Mouse (Mus musculus) CH12.LX (cell line): ENCODE measurements around the gene Hils1. TPM values are rescaled to one million over a fixed set of nuclear protein-coding genes. Genes with fewer than 3 reads are reported as not detected.

ENCODE experiments used
- DNase-seq: peaks from one replicate; pipeline ENCODE4 v3.0.0-alpha.2; 2013; ENCODE audit errors: extremely low read depth
- H3K27ac ChIP-seq: 2 replicates; pipeline ENCODE4 v1.5.1; 2012; ENCODE audit warnings: low read depth, mild to moderate bottlenecking, control low read depth, moderate library complexity; ENCODE audit not compliant: insufficient read depth
- H3K27me3 ChIP-seq: replicated peaks from 2 replicates; pipeline ENCODE3; 2012; ENCODE audit warnings: inconsistent platforms
- H3K36me3 ChIP-seq, 2 experiments: replicated peaks in 1 of 2; 2 replicates each; pipeline versions ENCODE3 to v1.6.1; 2012; ENCODE audit warnings: inconsistent platforms in 1 of 2, low read length in 1 of 2, mild to moderate bottlenecking in 1 of 2, mixed read lengths in 1 of 2, moderate library complexity in 1 of 2; ENCODE audit not compliant: control insufficient read depth in 1 of 2, insufficient read depth in 1 of 2
- H3K4me1 ChIP-seq, 2 experiments: 2 replicates each; pipeline ENCODE4 v1.6.1; 2012; ENCODE audit warnings: inconsistent platforms in 1 of 2, moderate library complexity in 1 of 2; ENCODE audit not compliant: insufficient read depth in 2 of 2, control insufficient read depth in 1 of 2
- H3K4me2 ChIP-seq: 2 replicates; pipeline ENCODE4 v1.6.1; 2012; ENCODE audit warnings: low read depth, mild to moderate bottlenecking, control low read depth; ENCODE audit not compliant: poor library complexity, insufficient read depth, severe bottlenecking
- H3K4me3 ChIP-seq, 3 experiments: fragments of 150-350 bp in 1 of 3; sonication (generic) in 1 of 3; replicated peaks in 1 of 3; 2 replicates each; pipeline versions ENCODE3 to v1.5.1; 2011 to 2012; ENCODE audit warnings: low read depth in 2 of 3, low read length in 2 of 3, mild to moderate bottlenecking in 2 of 3, moderate library complexity in 2 of 3, control low read depth in 1 of 3, improper control_type of control experiment in 1 of 3, inconsistent platforms in 1 of 3, mixed read lengths in 1 of 3; ENCODE audit not compliant: poor library complexity in 1 of 3
- H3K79me2 ChIP-seq: replicated peaks from 2 replicates; pipeline ENCODE4 v1.6.1; 2012; ENCODE audit warnings: mild to moderate bottlenecking, moderate library complexity; ENCODE audit not compliant: control insufficient read depth, poor library complexity, insufficient read depth, severe bottlenecking; ENCODE audit errors: extremely low read depth
- H3K9ac ChIP-seq: 2 replicates; pipeline ENCODE4 v1.6.1; 2012; ENCODE audit warnings: low read depth, mild to moderate bottlenecking, control low read depth, moderate library complexity; ENCODE audit not compliant: insufficient read depth
- H3K9me3 ChIP-seq: replicated peaks from 2 replicates; pipeline ENCODE3; 2012; ENCODE audit warnings: low read length, inconsistent platforms, mixed read lengths
- BHLHE40 ChIP-seq: IDR thresholded peaks from 2 replicates; pipeline ENCODE4 v1.6.1; 2011; ENCODE audit warnings: mild to moderate bottlenecking, low read depth, low read length, improper control_type of control experiment
- CTCF ChIP-seq, 2 experiments: IDR thresholded peaks in 1 of 2; conservative IDR thresholded peaks in 1 of 2; 2 replicates each; pipeline ENCODE4 v1.5.1; 2011 to 2012; ENCODE audit warnings: low read depth in 2 of 2, low read length in 2 of 2, improper control_type of control experiment in 1 of 2, inconsistent platforms in 1 of 2, mild to moderate bottlenecking in 1 of 2, moderate library complexity in 1 of 2
- IRF4 ChIP-seq: IDR thresholded peaks from 2 replicates; pipeline ENCODE4 v1.6.1; 2014; ENCODE audit warnings: low read depth, mild to moderate bottlenecking, inconsistent platforms, low read length, improper control_type of control experiment
- KAT2A ChIP-seq: IDR thresholded peaks from 2 replicates; pipeline ENCODE4 v1.6.1; 2012; ENCODE audit warnings: low read length, improper control_type of control experiment, inconsistent platforms; ENCODE audit not compliant: insufficient replicate concordance
- MAZ ChIP-seq: IDR thresholded peaks from 2 replicates; pipeline ENCODE4 v1.6.1; 2012; ENCODE audit warnings: low read depth, mild to moderate bottlenecking, inconsistent platforms, low read length, improper control_type of control experiment, moderate library complexity
- MEF2A ChIP-seq: IDR thresholded peaks from 2 replicates; pipeline ENCODE4 v1.6.1; 2014; ENCODE audit warnings: low read depth, mild to moderate bottlenecking, inconsistent platforms, low read length, improper control_type of control experiment, borderline replicate concordance
- PAX5 ChIP-seq: IDR thresholded peaks from 2 replicates; pipeline ENCODE4 v1.6.1; 2012; ENCODE audit warnings: low read length, inconsistent platforms, mixed read lengths
- POLR2A ChIP-seq: IDR thresholded peaks from 2 replicates; pipeline ENCODE4 v1.6.1; 2011; ENCODE audit warnings: low read depth, mild to moderate bottlenecking, improper control_type of control experiment, low read length
- RAD21 ChIP-seq: IDR thresholded peaks from 2 replicates; pipeline ENCODE4 v1.6.1; 2011; ENCODE audit warnings: low read depth, mild to moderate bottlenecking, low read length, improper control_type of control experiment, moderate library complexity
- dilution Hi-C: fragments of 300-500 bp; cut with MboI; formaldehyde crosslinking; loops from 2 replicates; pipeline ENCODE4 v1.14.3; 2020; ENCODE audit warnings: low sequenced_read_pairs; ENCODE audit not compliant: extremely low pct_unique_long_range_greater_than_20kb, extremely low pct_ligation_motif_present
- in situ Hi-C: fragments of 300-500 bp; cut with MboI; formaldehyde crosslinking; loops from 3 replicates; pipeline ENCODE4 v1.14.3; 2019; ENCODE audit warnings: low sequenced_read_pairs, low pct_ligation_motif_present, low pct_unique_long_range_greater_than_20kb, mixed read lengths
- polyA plus RNA-seq: library from polyadenylated mRNA; unstranded; fragments of >175 nt; gene quantifications from 2 replicates; pipeline ENCODE4 v1.2.1, GENCODE M21; 2012; ENCODE audit warnings: low read depth; ENCODE audit not compliant: insufficient read length
- total RNA-seq, 2 experiments: library from RNA; depleted of rRNA; stranded (reverse); fragments of 300-350 nt in 1 of 2; fragments of >200 nt in 1 of 2; gene quantifications; 2 replicates each; pipeline ENCODE4 v1.2.3; 2012 to 2014

The Hils1 gene
- total RNA-seq (2012; rRNA removed) (not detected in 2 replicates), total RNA-seq (2014; rRNA removed) (not detected in 2 replicates), polyA plus RNA-seq (not detected in 2 replicates)

GRCm38 (mm10) chr11:94967419-94967818 is at the start of gene Hils1:
Hils1 (plus strand) TSS chr11:94967593.
- TF ChIP-seq CTCF (conservative IDR thresholded peaks at IDR 0.05 in 1 of 2, IDR thresholded peaks at IDR 0.05 in 1 of 2; ENCODE audit: low read depth in 2 of 2, low read length in 2 of 2) (peak in 1 of 2 experiments; percentile 56; a peak in 2 of 4 replicates), BHLHE40 (no peak), MAZ (0 out of 2 replicates have a peak, but pooled peaks have one; percentile 22), KAT2A (no peak)
- in situ Hi-C loops: no loop called here

GRCm38 (mm10) chr11:94917717-94918116 is 49.7 kb upstream of the Hils1 start:
- H3K27me3 ChIP-seq: peaks cover 86% of the 10 kb centered on the region
- no peak overlapping the region for H3K9ac ChIP-seq
- DNase-seq: no peak
- H3K27ac ChIP-seq: no peak overlapping the region
- H3K9me3 ChIP-seq: no peaks in the 10 kb centered on the region
- TF ChIP-seq MEF2A: no peak
- TF ChIP-seq PAX5: no peak
- TF ChIP-seq POLR2A: no peak
- TF ChIP-seq IRF4: no peak
- 0 out of 4 replicates have a peak, but pooled peaks cover 0 to 2% of the 10 kb centered on the region in 2 experiments for H3K4me1 ChIP-seq
- no peak overlapping the region for H3K4me2 ChIP-seq
- H3K79me2 ChIP-seq: no peaks in the 10 kb centered on the region
- no peak overlapping the region for H3K4me3 ChIP-seq
- no peaks in the 10 kb centered on the region for H3K36me3 ChIP-seq
- in situ Hi-C loops: no loop called here
- dilution Hi-C loops: no loop called here

More at GRCm38 (mm10) chr11:94967419-94967818, at the start of gene Hils1:
- dilution Hi-C loops: no loop called here
- peaks cover 20 to 30% of the 10 kb centered on the region in 2 experiments for H3K4me1 ChIP-seq
- H3K9ac ChIP-seq: no peak within 1 kb of the TSS
- no peaks in the 10 kb centered on the region for H3K9me3 ChIP-seq
- DNase-seq: no peak
- H3K36me3 ChIP-seq: no peaks in the 10 kb centered on the region
- H3K27me3 ChIP-seq: peaks cover 84% of the 10 kb centered on the region
- no peaks in the 10 kb centered on the region for H3K79me2 ChIP-seq
- no peak within 1 kb of the TSS for H3K4me3 ChIP-seq
- H3K4me2 ChIP-seq: no peak within 1 kb of the TSS
- no peak within 1 kb of the TSS for H3K27ac ChIP-seq

- H3K27ac ChIP-seq: no peak overlapping the region
- no peak overlapping the region for H3K4me3 ChIP-seq
- dilution Hi-C loops (no loop called here), in situ Hi-C loops (loop anchor here (5.0 kb wide), 1 partner anchor 44 kb away; no protein-coding TSS in a partner anchor)
- no peak overlapping the region for H3K9ac ChIP-seq
- no peak overlapping the region; the same call in 1 of the 2 replicates for H3K4me2 ChIP-seq
- no peak for DNase-seq
- peaks cover 80% of the 10 kb centered on the region for H3K27me3 ChIP-seq
- H3K36me3 ChIP-seq: no peaks in the 10 kb centered on the region
- no peaks in the 10 kb centered on the region for H3K79me2 ChIP-seq
- H3K4me1 ChIP-seq: no peaks in the 10 kb centered on the region
- H3K9me3 ChIP-seq: peaks cover 6% of the 10 kb centered on the region
- TF ChIP-seq RAD21: no peak
- TF ChIP-seq, all 38 proteins: peak for 0
Measured at GRCm38 (mm10) chr11:94920996-94921401, 46.4 kb upstream of the Hils1 start.
